ENCODE assay signal across 27 mouse cellular contexts in genomic region chr13:82371579-82371978, GRCm38 (mm10).
"Had no signal": no experiment of that assay in that cellular context is flagged by ENCODE, and none has a peak within 500 bp of the region (broad histone marks: within the 10 kb centered on the region; RNA-seq: fewer than 3 reads in every experiment).

No protein-coding gene starts in this region.

- H3K4me3 ChIP-seq: embryonic facial prominence, embryonic 10.5 days; embryonic facial prominence, embryonic 12.5 days; embryonic facial prominence, embryonic 13.5 days; embryonic facial prominence, embryonic 15.5 days; erythroblast, embryonic 14.5 days; gastrocnemius, adult 2 months; heart, adult 2 months; heart, embryonic 10.5 days; heart, embryonic 12.5 days; heart, embryonic 13.5 days had no signal

- DNase-seq: cerebellum, adult 18-20 months; cerebellum, adult 2 months; cerebellum, adult 8-10 months; cerebellum, adult 9-10 months; cerebellum, adult 9-11 months; cerebellum, postnatal 10 days; cerebellum, postnatal 14 days; cerebellum, postnatal 25 days; cerebellum, postnatal 36 days; embryo, embryonic 11 days; gastrocnemius, adult 2 months; gastrocnemius, postnatal 10 days; gastrocnemius, postnatal 14 days; gastrocnemius, postnatal 25 days; gastrocnemius, postnatal 36 days; heart, adult 11 months; heart, adult 18-20 months; heart, adult 2 months had no signal

- H3K36me3 ChIP-seq: embryonic facial prominence, embryonic 10.5 days; embryonic facial prominence, embryonic 12.5 days; embryonic facial prominence, embryonic 13.5 days; embryonic facial prominence, embryonic 15.5 days; heart, embryonic 10.5 days; heart, embryonic 12.5 days; heart, embryonic 13.5 days had no signal

- H3K27me3 ChIP-seq: embryonic facial prominence, embryonic 12.5 days; embryonic facial prominence, embryonic 13.5 days; embryonic facial prominence, embryonic 15.5 days; heart, embryonic 12.5 days; heart, embryonic 13.5 days had no signal

- H3K27ac ChIP-seq: embryonic facial prominence, embryonic 10.5 days; embryonic facial prominence, embryonic 12.5 days; embryonic facial prominence, embryonic 13.5 days; embryonic facial prominence, embryonic 15.5 days; gastrocnemius, adult 2 months; heart, adult 2 months; heart, embryonic 10.5 days; heart, embryonic 13.5 days had no signal

- H3K4me1 ChIP-seq: embryonic facial prominence, embryonic 10.5 days; embryonic facial prominence, embryonic 12.5 days; embryonic facial prominence, embryonic 13.5 days; embryonic facial prominence, embryonic 15.5 days; heart, embryonic 10.5 days; heart, embryonic 12.5 days; heart, embryonic 13.5 days had no signal

- H3K9ac ChIP-seq: embryonic facial prominence, embryonic 12.5 days; embryonic facial prominence, embryonic 13.5 days; embryonic facial prominence, embryonic 15.5 days; heart, embryonic 12.5 days; heart, embryonic 13.5 days had no signal

- H3K9me3 ChIP-seq: embryonic facial prominence, embryonic 10.5 days; embryonic facial prominence, embryonic 12.5 days; embryonic facial prominence, embryonic 13.5 days; embryonic facial prominence, embryonic 15.5 days; heart, embryonic 10.5 days; heart, embryonic 13.5 days had no signal

- H3K4me2 ChIP-seq: embryonic facial prominence, embryonic 12.5 days; embryonic facial prominence, embryonic 13.5 days; embryonic facial prominence, embryonic 15.5 days; heart, embryonic 11.5 days; heart, embryonic 12.5 days; heart, embryonic 13.5 days had no signal
